ENCODE assay signal across 8 mouse cellular contexts in genomic region chr6:52797252-52797800, GRCm38 (mm10).
DNase-seq lines count a peak whose midpoint lies in the region; ATAC-seq and TF ChIP-seq lines count a peak whose summit lies in the region.

No protein-coding gene starts in this region.

- no peak overlapping the region for H3K4me2 ChIP-seq in heart, embryonic 13.5 days
- H3K4me2 ChIP-seq in lung, embryonic 14.5 days = no peak overlapping the region
- no peak overlapping the region for H3K4me2 ChIP-seq in limb, embryonic 15.5 days

- no peak for DNase-seq in heart, adult 8-10 months (ENCODE audit: low spot score)
- no peak for DNase-seq in lung, embryonic 14.5 days
- DNase-seq in lung, postnatal 25 days (ENCODE audit: low spot score) = no peak
- DNase-seq in urinary bladder, adult 2 months (ENCODE audit: low spot score) = no peak
- DNase-seq in spleen, adult 18-20 months = no peak

- H3K27me3 ChIP-seq in heart, embryonic 13.5 days (replicated peaks) = no peaks in the 10 kb centered on the region
- H3K27me3 ChIP-seq in lung, embryonic 14.5 days (ENCODE audit: insufficient read depth, low read length) = no peaks in the 10 kb centered on the region
- no peaks in the 10 kb centered on the region for H3K27me3 ChIP-seq in limb, embryonic 15.5 days

- peak overlapping the region; percentile 40; the same call in 1 of the 2 replicates for H3K27ac ChIP-seq in heart, embryonic 13.5 days (replicated peaks)
- no peak overlapping the region for H3K27ac ChIP-seq in lung, embryonic 14.5 days (ENCODE audit: low read depth)
- no peak overlapping the region for H3K27ac ChIP-seq in cortical plate, adult 2 months (ENCODE audit: insufficient read depth, low read length)
- peak overlapping the region; percentile 87 for H3K27ac ChIP-seq in limb, embryonic 15.5 days

- peaks cover 54% of the 10 kb centered on the region for H3K4me1 ChIP-seq in heart, embryonic 13.5 days
- peaks cover 15% of the 10 kb centered on the region for H3K4me1 ChIP-seq in lung, embryonic 14.5 days (ENCODE audit: insufficient read depth)
- H3K4me1 ChIP-seq in cortical plate, adult 2 months (ENCODE audit: control insufficient read depth, insufficient read depth, low read length) = peaks cover 5% of the 10 kb centered on the region
- H3K4me1 ChIP-seq in limb, embryonic 15.5 days = peaks cover 63% of the 10 kb centered on the region

- ATAC-seq in heart, embryonic 13.5 days (ENCODE audit: extremely low read depth, insufficient number of reproducible peaks, low FRiP score, low TSS enrichment) = no peak; the same call in 1 of the 2 replicates
- ATAC-seq in lung, embryonic 14.5 days (ENCODE audit: insufficient read depth) = no peak
- ATAC-seq in limb, embryonic 15.5 days (ENCODE audit: insufficient number of reproducible peaks, low FRiP score, low TSS enrichment, low read depth) = no peak

- no peaks in the 10 kb centered on the region for H3K9me3 ChIP-seq in heart, embryonic 13.5 days
- no peaks in the 10 kb centered on the region for H3K9me3 ChIP-seq in lung, embryonic 14.5 days (ENCODE audit: low read depth, low read length)
- no peaks in the 10 kb centered on the region for H3K9me3 ChIP-seq in limb, embryonic 15.5 days

- H3K9ac ChIP-seq in heart, embryonic 13.5 days = no peak overlapping the region
- H3K9ac ChIP-seq in lung, embryonic 14.5 days = no peak overlapping the region
- H3K9ac ChIP-seq in limb, embryonic 15.5 days = no peak overlapping the region

- no peaks in the 10 kb centered on the region for H3K36me3 ChIP-seq in heart, embryonic 13.5 days
- H3K36me3 ChIP-seq in lung, embryonic 14.5 days (ENCODE audit: insufficient read depth) = no peaks in the 10 kb centered on the region
- no peaks in the 10 kb centered on the region for H3K36me3 ChIP-seq in limb, embryonic 15.5 days

- peak; percentile 29; the same call in 1 of the 2 replicates for TF ChIP-seq CTCF in lung, embryonic 14.5 days (IDR thresholded peaks at IDR 0.05; ENCODE audit: low read depth)
- 0 out of 2 replicates have a peak, but pooled peaks have one; percentile 8 for TF ChIP-seq CTCF in cortical plate, adult 2 months (IDR thresholded peaks at IDR 0.05; ENCODE audit: extremely low read depth, insufficient read depth, low read length)

- whole genome bisulfite sequencing in heart, embryonic 13.5 days = 51% methylated on average over 6 of the region's 6 CpGs
- WGBS in lung, embryonic 14.5 days = 57% methylated on average over 6 of the region's 6 CpGs
- 34% methylated on average over 6 of the region's 6 CpGs for WGBS in limb, embryonic 15.5 days

- no peak for TF ChIP-seq POLR2A in cortical plate, adult 2 months (IDR thresholded peaks at IDR 0.05; ENCODE audit: extremely low read depth, insufficient read depth, low read length)

- H3K4me3 ChIP-seq in heart, embryonic 13.5 days = no peak overlapping the region
- H3K4me3 ChIP-seq in lung, embryonic 14.5 days (ENCODE audit: low read depth, low read length) = no peak overlapping the region
- H3K4me3 ChIP-seq in cortical plate, adult 2 months (ENCODE audit: insufficient read depth, low read length) = no peak overlapping the region
- H3K4me3 ChIP-seq in limb, embryonic 15.5 days = no peak overlapping the region

Comparison
In these comparisons a context has a peak if more than half of its experiments do, and no peak if none do; other contexts are left out.
1. H3K27ac ChIP-seq: peak in heart, embryonic 13.5 days (single experiment) and limb, embryonic 15.5 days (single experiment); none in lung, embryonic 14.5 days (single experiment) and cortical plate, adult 2 months (single experiment).